ENCODE assay signal across 7 mouse cellular contexts in the genomic region with DNA sequence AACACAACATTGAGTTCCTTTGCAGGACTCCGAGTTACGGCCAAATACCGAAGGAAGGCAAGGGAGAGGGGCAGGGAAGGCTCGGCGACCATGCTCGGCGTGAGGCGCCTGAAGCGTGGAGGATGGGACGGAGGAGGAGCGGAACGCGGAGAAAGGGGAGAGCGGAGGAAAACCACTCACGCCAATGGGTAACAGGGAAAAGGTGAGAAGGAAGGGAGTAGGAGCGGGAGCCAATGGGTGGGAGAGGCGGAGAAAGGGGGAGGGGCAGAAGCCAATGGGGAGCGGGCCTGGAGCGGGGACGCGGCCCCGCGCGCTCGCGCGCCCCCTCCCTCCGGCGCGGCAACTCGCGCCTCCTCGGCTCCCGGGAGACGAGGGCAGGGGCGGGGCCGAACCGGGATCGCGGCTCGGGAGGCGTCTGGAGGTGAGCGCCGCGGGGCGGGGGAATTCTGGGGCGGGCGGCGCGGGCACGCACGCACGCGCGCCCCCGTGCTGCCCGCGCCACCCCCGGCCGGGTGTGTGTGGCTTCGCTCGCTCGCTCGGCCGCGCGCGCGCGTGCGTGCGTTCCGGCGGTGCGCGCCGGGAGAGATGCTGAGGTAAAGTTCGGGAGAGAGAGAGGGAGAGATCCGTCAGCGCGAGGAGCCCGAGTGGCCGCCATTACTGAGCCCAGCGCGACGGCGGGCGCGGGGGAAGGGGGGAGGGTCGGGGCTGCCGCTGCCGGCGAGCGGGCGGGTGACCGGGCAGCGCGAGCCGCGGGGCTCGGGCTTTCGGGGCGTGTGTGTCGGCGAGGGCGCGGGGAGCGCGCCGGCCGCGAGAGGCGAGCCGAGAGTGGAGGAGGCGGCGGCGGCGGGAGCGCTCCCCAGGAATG. TPM values are rescaled to one million over a fixed set of nuclear protein-coding genes. Genes with fewer than 3 reads are reported as not detected.
A peak's percentile ranks its signal among the peaks of the same experiment; 100 is the strongest.
DNase-seq lines count a peak whose midpoint lies in the region; ATAC-seq lines count a peak whose summit lies in the region.

A gene (plus strand): TSS at position 517 of the 865 bp plus-strand sequence.

- H3K9me3 ChIP-seq in embryonic facial prominence, embryonic 12.5 days = no peaks in the 10 kb centered on the region
- H3K9me3 ChIP-seq in limb, embryonic 11.5 days (ENCODE audit: control insufficient read depth, low read length) = no peaks in the 10 kb centered on the region
- no peaks in the 10 kb centered on the region for H3K9me3 ChIP-seq in midbrain, embryonic 14.5 days (ENCODE audit: control insufficient read depth, low read length)

- H3K4me3 ChIP-seq in embryonic facial prominence, embryonic 12.5 days = peak within 1 kb of the TSS; percentile 96
- H3K4me3 ChIP-seq in limb, embryonic 11.5 days (ENCODE audit: low read depth, low read length) = peak within 1 kb of the TSS; percentile 97
- H3K4me3 ChIP-seq in midbrain, embryonic 14.5 days (replicated peaks; ENCODE audit: low read depth, low read length) = peak within 1 kb of the TSS; percentile 99

- DNase-seq in adrenal gland, postnatal 25 days = peak; percentile 98
- DNase-seq in heart, adult 11 months = peak; percentile 100
- DNase-seq in kidney, adult 18-20 months = peak; percentile 92
- DNase-seq in limb, embryonic 11.5 days (ENCODE audit: low spot score) = peak; percentile 98
- peak; percentile 99 for DNase-seq in midbrain, embryonic 14.5 days
- peak; percentile 68 to 73 for DNase-seq in spleen, adult 18-20 months

- H3K9ac ChIP-seq in embryonic facial prominence, embryonic 12.5 days = peak within 1 kb of the TSS; percentile 94
- H3K9ac ChIP-seq in limb, embryonic 11.5 days (ENCODE audit: low read length) = peak within 1 kb of the TSS; percentile 99
- peak within 1 kb of the TSS; percentile 91 for H3K9ac ChIP-seq in midbrain, embryonic 14.5 days (replicated peaks; ENCODE audit: low read length)

- no peaks in the 10 kb centered on the region for H3K36me3 ChIP-seq in embryonic facial prominence, embryonic 12.5 days
- no peaks in the 10 kb centered on the region for H3K36me3 ChIP-seq in limb, embryonic 11.5 days (ENCODE audit: control insufficient read depth, insufficient read depth, low read length)
- no peaks in the 10 kb centered on the region for H3K36me3 ChIP-seq in midbrain, embryonic 14.5 days (ENCODE audit: control insufficient read depth, insufficient read depth, low read length)

- peak; percentile 98 for ATAC-seq in embryonic facial prominence, embryonic 12.5 days (ENCODE audit: insufficient number of reproducible peaks, insufficient read depth, low FRiP score, low TSS enrichment)
- ATAC-seq in limb, embryonic 11.5 days (ENCODE audit: insufficient number of reproducible peaks, low FRiP score, low TSS enrichment, low read depth) = peak; percentile 95
- peak; percentile 97 for ATAC-seq in midbrain, embryonic 14.5 days (ENCODE audit: low FRiP score, low TSS enrichment)

- no peaks in the 10 kb centered on the region for H3K27me3 ChIP-seq in embryonic facial prominence, embryonic 12.5 days
- H3K27me3 ChIP-seq in limb, embryonic 11.5 days (ENCODE audit: control insufficient read depth, insufficient read depth, low read length) = no peaks in the 10 kb centered on the region
- no peaks in the 10 kb centered on the region for H3K27me3 ChIP-seq in midbrain, embryonic 14.5 days (ENCODE audit: control insufficient read depth, insufficient read depth, low read length)

- no peaks in the 10 kb centered on the region for H3K4me1 ChIP-seq in embryonic facial prominence, embryonic 12.5 days
- H3K4me1 ChIP-seq in limb, embryonic 11.5 days (ENCODE audit: control insufficient read depth, insufficient read depth, low read length) = no peaks in the 10 kb centered on the region
- peaks cover 19% of the 10 kb centered on the region for H3K4me1 ChIP-seq in midbrain, embryonic 14.5 days (ENCODE audit: control insufficient read depth, insufficient read depth, low read length)

- peak within 1 kb of the TSS; percentile 100 for H3K27ac ChIP-seq in embryonic facial prominence, embryonic 12.5 days
- peak within 1 kb of the TSS; percentile 96 for H3K27ac ChIP-seq in limb, embryonic 11.5 days (replicated peaks; ENCODE audit: low read depth, low read length)
- peak within 1 kb of the TSS; percentile 99 for H3K27ac ChIP-seq in midbrain, embryonic 14.5 days (replicated peaks; ENCODE audit: low read depth, low read length)

- H3K4me2 ChIP-seq in embryonic facial prominence, embryonic 12.5 days (replicated peaks) = peak within 1 kb of the TSS; percentile 75
- H3K4me2 ChIP-seq in limb, embryonic 11.5 days (ENCODE audit: low read depth, severe bottlenecking) = peak within 1 kb of the TSS; percentile 50
- H3K4me2 ChIP-seq in midbrain, embryonic 14.5 days (ENCODE audit: low read length) = peak within 1 kb of the TSS; percentile 77

- under 1% methylated on average over 91 of the region's 119 CpGs for WGBS in embryonic facial prominence, embryonic 12.5 days
- WGBS in limb, embryonic 11.5 days = under 1% methylated on average over 76 of the region's 119 CpGs
- under 1% methylated on average over 103 of the region's 119 CpGs for WGBS in midbrain, embryonic 14.5 days

RNA-seq across cellular contexts. Expression of the gene that starts here (rescaled TPM):
- 75.8 and 81.4 TPM in 2 replicates for total RNA-seq in adrenal gland, postnatal 25 days (2021)
- polyA plus RNA-seq in embryonic facial prominence, embryonic 12.5 days (2016; fragmentation: Nextera tagmentation; extraction: Ambion mirVana) = 55.5 and 63.4 TPM in 2 replicates
- 58.7 and 59.1 TPM in 2 replicates for polyA plus RNA-seq in limb, embryonic 11.5 days (2014; fragmentation: Nextera tagmentation; extraction: Ambion mirVana)
- 42.5 and 46.0 TPM in 2 replicates for polyA plus RNA-seq in midbrain, embryonic 14.5 days (2014; fragmentation: Nextera tagmentation; extraction: Ambion mirVana)

Comparison
In these comparisons a context has a peak if more than half of its experiments do, and no peak if none do; other contexts are left out.
1. Peak in every context shown above with its lines: DNase-seq, ATAC-seq, H3K4me3 ChIP-seq and H3K27ac ChIP-seq.